In genomic region chr12:73088500-73088899, GRCm38 (mm10) we compare ENCODE assay signal across 19 mouse cellular contexts. TPM values are rescaled to one million over a fixed set of nuclear protein-coding genes. Genes with fewer than 3 reads are reported as not detected.
DNase-seq lines count a peak whose midpoint lies in the region; ATAC-seq and TF ChIP-seq lines count a peak whose summit lies in the region.
"Had no signal": no experiment of that assay in that cellular context is flagged by ENCODE, and none has a peak within 500 bp of the region (broad histone marks: within the 10 kb centered on the region; RNA-seq: fewer than 3 reads in every experiment).

No protein-coding gene starts in this region.

- no peaks in the 10 kb centered on the region for H3K36me3 ChIP-seq in liver, embryonic 12.5 days
- H3K36me3 ChIP-seq in liver, embryonic 11.5 days (ENCODE audit: control insufficient read depth, insufficient read depth, low read length) = no peaks in the 10 kb centered on the region
- H3K36me3 ChIP-seq in ES-Bruce4 (ENCODE audit: control insufficient read depth, insufficient read depth, low read length, poor library complexity, severe bottlenecking) = no peaks in the 10 kb centered on the region
- no peaks in the 10 kb centered on the region for H3K36me3 ChIP-seq in midbrain, embryonic 14.5 days (ENCODE audit: control insufficient read depth, insufficient read depth, low read length)
- H3K36me3 ChIP-seq: embryonic facial prominence, embryonic 15.5 days; forebrain, embryonic 15.5 days; hindbrain, embryonic 15.5 days; midbrain, embryonic 12.5 days had no signal

- peaks cover 20% of the 10 kb centered on the region for H3K27me3 ChIP-seq in liver, embryonic 12.5 days (replicated peaks)
- H3K27me3 ChIP-seq in liver, embryonic 11.5 days (replicated peaks; ENCODE audit: control insufficient read depth, insufficient read depth, low read length) = no peaks in the 10 kb centered on the region
- no peaks in the 10 kb centered on the region for H3K27me3 ChIP-seq in ES-Bruce4 (ENCODE audit: control insufficient read depth, insufficient read depth, low read length, poor library complexity, severe bottlenecking)
- no peaks in the 10 kb centered on the region for H3K27me3 ChIP-seq in midbrain, embryonic 14.5 days (ENCODE audit: control insufficient read depth, insufficient read depth, low read length)
- H3K27me3 ChIP-seq: CH12.LX; embryonic facial prominence, embryonic 15.5 days; forebrain, embryonic 15.5 days; hindbrain, embryonic 15.5 days; midbrain, embryonic 12.5 days; Patski had no signal

- H3K9me3 ChIP-seq in liver, embryonic 12.5 days (replicated peaks) = no peaks in the 10 kb centered on the region
- no peaks in the 10 kb centered on the region for H3K9me3 ChIP-seq in liver, embryonic 11.5 days (ENCODE audit: control insufficient read depth, low read length)
- no peaks in the 10 kb centered on the region for H3K9me3 ChIP-seq in ES-Bruce4 (replicated peaks; ENCODE audit: control insufficient read depth, insufficient read depth, low read length, poor library complexity, severe bottlenecking)
- H3K9me3 ChIP-seq in midbrain, embryonic 14.5 days (ENCODE audit: control insufficient read depth, low read length) = no peaks in the 10 kb centered on the region
- H3K9me3 ChIP-seq: embryonic facial prominence, embryonic 15.5 days; forebrain, embryonic 15.5 days; hindbrain, embryonic 15.5 days; midbrain, embryonic 12.5 days had no signal

- no peak for TF ChIP-seq CTCF in ES-Bruce4 (IDR thresholded peaks at IDR 0.05; ENCODE audit: low read depth, low read length)

- peak overlapping the region; percentile 44 for H3K4me2 ChIP-seq in liver, embryonic 12.5 days
- no peak overlapping the region for H3K4me2 ChIP-seq in liver, embryonic 11.5 days
- no peak overlapping the region for H3K4me2 ChIP-seq in midbrain, embryonic 14.5 days (ENCODE audit: low read length)
- H3K4me2 ChIP-seq: embryonic facial prominence, embryonic 15.5 days; forebrain, embryonic 15.5 days; hindbrain, embryonic 15.5 days; midbrain, embryonic 12.5 days had no signal

- 65% methylated on average over 5 of the region's 5 CpGs for WGBS in liver, embryonic 12.5 days (ENCODE audit: insufficient replicate concordance)
- WGBS in liver, embryonic 11.5 days = 79% methylated on average over 5 of the region's 5 CpGs
- 84% methylated on average over 5 of the region's 5 CpGs for WGBS in midbrain, embryonic 14.5 days

- no peak for TF ChIP-seq POLR2A in ES-Bruce4 (IDR thresholded peaks at IDR 0.05; ENCODE audit: insufficient read depth, low read length)

- H3K27ac ChIP-seq in liver, embryonic 12.5 days = peak overlapping the region; percentile 15
- no peak overlapping the region; the same call in 1 of the 2 replicates for H3K27ac ChIP-seq in liver, embryonic 11.5 days (ENCODE audit: low read depth, low read length)
- H3K27ac ChIP-seq in ES-Bruce4 (ENCODE audit: insufficient read depth, low read length) = peak overlapping the region; percentile 94
- no peak overlapping the region for H3K27ac ChIP-seq in midbrain, embryonic 14.5 days (replicated peaks; ENCODE audit: low read depth, low read length)
- H3K27ac ChIP-seq: embryonic facial prominence, embryonic 15.5 days; forebrain, embryonic 15.5 days; hindbrain, embryonic 15.5 days; kidney, postnatal 0 days; midbrain, embryonic 12.5 days had no signal

- H3K4me1 ChIP-seq in liver, embryonic 12.5 days = peaks cover 16% of the 10 kb centered on the region
- H3K4me1 ChIP-seq in liver, embryonic 11.5 days (replicated peaks; ENCODE audit: control insufficient read depth, insufficient read depth, low read length) = no peaks in the 10 kb centered on the region
- H3K4me1 ChIP-seq in ES-Bruce4 (ENCODE audit: control insufficient read depth, insufficient read depth, low read length) = peaks cover 6% of the 10 kb centered on the region
- no peaks in the 10 kb centered on the region for H3K4me1 ChIP-seq in midbrain, embryonic 14.5 days (ENCODE audit: control insufficient read depth, insufficient read depth, low read length)
- H3K4me1 ChIP-seq: embryonic facial prominence, embryonic 15.5 days; forebrain, embryonic 15.5 days; hindbrain, embryonic 15.5 days; midbrain, embryonic 12.5 days had no signal

- H3K9ac ChIP-seq in liver, embryonic 12.5 days = peak overlapping the region; percentile 12; the same call in 1 of the 2 replicates
- no peak overlapping the region for H3K9ac ChIP-seq in liver, embryonic 11.5 days (ENCODE audit: low read depth, low read length)
- H3K9ac ChIP-seq in ES-Bruce4 (ENCODE audit: low read depth, poor library complexity, severe bottlenecking) = peak overlapping the region; percentile 44
- H3K9ac ChIP-seq in midbrain, embryonic 14.5 days (replicated peaks; ENCODE audit: low read length) = no peak overlapping the region
- H3K9ac ChIP-seq: embryonic facial prominence, embryonic 15.5 days; forebrain, embryonic 15.5 days; hindbrain, embryonic 15.5 days; midbrain, embryonic 12.5 days had no signal

- no peak for DNase-seq in liver, embryonic 11.5 days (ENCODE audit: low spot score)
- peak; percentile 70 for DNase-seq in R1 (ENCODE audit: low read depth, low spot score)
- DNase-seq in lung, postnatal 10 days = peak; percentile 20
- no peak for DNase-seq in left cerebral cortex, adult 18-20 months (ENCODE audit: low spot score in 2 of 2)
- DNase-seq in midbrain, embryonic 14.5 days = no peak
- DNase-seq: cerebellum, adult 8-10 months; heart, postnatal 10 days; kidney, adult 11 months; left cerebral cortex, postnatal 4 days; thymus, postnatal 36 days had no signal

- peak; percentile 63 for ATAC-seq in liver, embryonic 12.5 days
- ATAC-seq in liver, embryonic 11.5 days (replicated peaks; ENCODE audit: low FRiP score) = no peak
- no peak for ATAC-seq in midbrain, embryonic 14.5 days (ENCODE audit: low FRiP score, low TSS enrichment)
- ATAC-seq: forebrain, embryonic 15.5 days; Patski had no signal

- no peak for TF ChIP-seq EP300 in ES-Bruce4 (IDR thresholded peaks at IDR 0.05; ENCODE audit: insufficient read depth, low read depth, low read length)

- H3K4me3 ChIP-seq in liver, embryonic 12.5 days = no peak overlapping the region
- no peak overlapping the region for H3K4me3 ChIP-seq in liver, embryonic 11.5 days (ENCODE audit: low read depth, low read length)
- H3K4me3 ChIP-seq in ES-Bruce4 (ENCODE audit: low read depth, low read length) = no peak overlapping the region
- no peak overlapping the region for H3K4me3 ChIP-seq in midbrain, embryonic 14.5 days (replicated peaks; ENCODE audit: low read depth, low read length)
- H3K4me3 ChIP-seq: embryonic facial prominence, embryonic 15.5 days; forebrain, embryonic 15.5 days; hindbrain, embryonic 15.5 days; midbrain, embryonic 12.5 days had no signal

RNA-seq across cellular contexts. Expression of gene Six4, which starts 24.8 kb away (rescaled TPM):
- polyA plus RNA-seq in liver, embryonic 12.5 days (2016; fragmentation: Nextera tagmentation; extraction: Ambion mirVana) = 0.18 and 0.29 TPM in 2 replicates
- polyA plus RNA-seq in liver, embryonic 11.5 days (2014; fragmentation: Nextera tagmentation; extraction: Ambion mirVana) = 1.4 and 1.6 TPM in 2 replicates
- 46.0 and 47.0 TPM in 2 replicates for polyA plus RNA-seq in ES-Bruce4 (2011; ENCODE audit: insufficient read depth, insufficient read length, low read depth, missing spikeins)
- total RNA-seq in left cerebral cortex, adult 18-20 months (2021) = 1 to 10 TPM; 2.9 to 3.9 TPM
- 0.35 and 0.41 TPM in 2 replicates for polyA plus RNA-seq in midbrain, embryonic 14.5 days (2014; fragmentation: Nextera tagmentation; extraction: Ambion mirVana)

RNA-seq across cellular contexts. Expression of gene Six1, which starts 34.8 kb away (rescaled TPM):
- 0.19 and 1.1 TPM in 2 replicates for polyA plus RNA-seq in liver, embryonic 12.5 days (2016; fragmentation: Nextera tagmentation; extraction: Ambion mirVana)
- 2.0 and 2.2 TPM in 2 replicates for polyA plus RNA-seq in liver, embryonic 11.5 days (2014; fragmentation: Nextera tagmentation; extraction: Ambion mirVana)
- polyA plus RNA-seq in ES-Bruce4 (2011; ENCODE audit: insufficient read depth, insufficient read length, low read depth, missing spikeins) = 2.9 and 3.5 TPM in 2 replicates
- total RNA-seq in left cerebral cortex, adult 18-20 months (2021) = under 1 TPM; 0.40 to 0.42 TPM
- 0.41 TPM in 1 of 2 replicates, not detected in the other for polyA plus RNA-seq in midbrain, embryonic 14.5 days (2014; fragmentation: Nextera tagmentation; extraction: Ambion mirVana)

RNA-seq across cellular contexts. Expression of gene Mnat1, which starts 35.0 kb away (rescaled TPM):
- polyA plus RNA-seq in liver, embryonic 12.5 days (2016; fragmentation: Nextera tagmentation; extraction: Ambion mirVana) = 14.1 and 16.7 TPM in 2 replicates
- polyA plus RNA-seq in liver, embryonic 11.5 days (2014; fragmentation: Nextera tagmentation; extraction: Ambion mirVana) = 30.5 and 31.4 TPM in 2 replicates
- 71.2 and 77.6 TPM in 2 replicates for polyA plus RNA-seq in ES-Bruce4 (2011; ENCODE audit: insufficient read depth, insufficient read length, low read depth, missing spikeins)
- total RNA-seq in left cerebral cortex, adult 18-20 months (2021) = 10 to 100 TPM; 22.6 to 22.9 TPM
- polyA plus RNA-seq in midbrain, embryonic 14.5 days (2014; fragmentation: Nextera tagmentation; extraction: Ambion mirVana) = 20.3 and 21.8 TPM in 2 replicates

Comparison
In these comparisons a context has a peak if more than half of its experiments do, and no peak if none do; other contexts are left out.
1. H3K27ac ChIP-seq: peak in liver, embryonic 12.5 days (single experiment) and ES-Bruce4 (single experiment); none in liver, embryonic 11.5 days (single experiment) and midbrain, embryonic 14.5 days (single experiment).
2. H3K9ac ChIP-seq: peak in liver, embryonic 12.5 days (single experiment) and ES-Bruce4 (single experiment); none in liver, embryonic 11.5 days (single experiment) and midbrain, embryonic 14.5 days (single experiment).
3. DNase-seq: peak in R1 (single experiment) and lung, postnatal 10 days (single experiment); none in liver, embryonic 11.5 days (single experiment), left cerebral cortex, adult 18-20 months (0 of 2) and midbrain, embryonic 14.5 days (single experiment).
4. RNA of gene Six4, which starts 24.8 kb away (polyA plus RNA-seq): 46.0 to 47.0 TPM in ES-Bruce4; 1.4 to 1.6 TPM in liver, embryonic 11.5 days, 0.35 to 0.41 TPM in midbrain, embryonic 14.5 days and 0.18 to 0.29 TPM in liver, embryonic 12.5 days; every median in the first group is over 10 times any median in the second.